Mouse (Mus musculus) cerebellum, adult (tissue): ENCODE measurements around the gene Mrtfa.
"Not testable (repeated sequence)": the region's sequence is repeated elsewhere in the genome, so short reads cannot be mapped to it uniquely, and the experiment has no call there.

ENCODE experiments used
- ATAC-seq: cut with Nextera tagmentation; 2 replicates; pipeline ENCODE4 v1.9.2; 2017; ENCODE audit warnings: mild to moderate bottlenecking, moderate library complexity, mixed read lengths; ENCODE audit not compliant: insufficient number of reproducible peaks, low FRiP score, low TSS enrichment

The Mrtfa gene

GRCm38 (mm10) chr15:81190630-81191178 is at the start of gene Mrtfa:
TSS of gene Mrtfa (minus strand) at chr15:81190757.
- ATAC-seq: peak; percentile 99

GRCm38 (mm10) chr15:81239794-81240343 is 49.3 kb upstream of the Mrtfa start:
- ATAC-seq: no peak

GRCm38 (mm10) chr15:81239261-81239660 is 48.7 kb upstream of the Mrtfa start:
- no peak for ATAC-seq

GRCm38 (mm10) chr15:81237471-81237870 is 46.9 kb upstream of the Mrtfa start:
- ATAC-seq: no peak

GRCm38 (mm10) chr15:81236062-81236461 is 45.5 kb upstream of the Mrtfa start:
- ATAC-seq: no peak

- peak; percentile 49; the same call in 1 of the 2 replicates for ATAC-seq
Measured at GRCm38 (mm10) chr15:81235086-81235920, 44.7 kb upstream of the Mrtfa start, which contains the start of gene Mchr1. TSS of gene Mchr1 (plus strand) at chr15:81235499.

- ATAC-seq: no peak
Measured at GRCm38 (mm10) chr15:81231325-81231724, 40.8 kb upstream of the Mrtfa start.

GRCm38 (mm10) chr15:81229791-81230190 is 39.2 kb upstream of the Mrtfa start:
- no peak for ATAC-seq

GRCm38 (mm10) chr15:81228258-81228657 is 37.7 kb upstream of the Mrtfa start:
- ATAC-seq: no peak

- no peak for ATAC-seq
Measured at GRCm38 (mm10) chr15:81227275-81227674, 36.7 kb upstream of the Mrtfa start.

- ATAC-seq: no peak
Measured at GRCm38 (mm10) chr15:81226796-81227195, 36.2 kb upstream of the Mrtfa start.

- no peak for ATAC-seq
Measured at GRCm38 (mm10) chr15:81225732-81226131, 35.2 kb upstream of the Mrtfa start.

GRCm38 (mm10) chr15:81225016-81225415 is 34.5 kb upstream of the Mrtfa start:
- ATAC-seq: no peak

- ATAC-seq: no peak
Measured at GRCm38 (mm10) chr15:81221446-81221845, 30.9 kb upstream of the Mrtfa start.

GRCm38 (mm10) chr15:81220051-81220450 is 29.5 kb upstream of the Mrtfa start:
- not testable (repeated sequence) for ATAC-seq

GRCm38 (mm10) chr15:81219054-81219453 is 28.5 kb upstream of the Mrtfa start:
- no peak for ATAC-seq

- ATAC-seq: no peak
Measured at GRCm38 (mm10) chr15:81216906-81217653, 26.5 kb upstream of the Mrtfa start.

- no peak for ATAC-seq
Measured at GRCm38 (mm10) chr15:81212976-81213375, 22.4 kb upstream of the Mrtfa start.

- no peak for ATAC-seq
Measured at GRCm38 (mm10) chr15:81210496-81210895, 19.9 kb upstream of the Mrtfa start.

- no peak for ATAC-seq
Measured at GRCm38 (mm10) chr15:81202462-81202861, 11.9 kb upstream of the Mrtfa start.
